Mouse (Mus musculus) small intestine, adult 2 months (tissue): ENCODE data around the gene Itprip.

Source experiments
- CTCF ChIP-seq: fragments of 200-500 bp; IDR thresholded peaks from 2 replicates; pipeline ENCODE4 v1.5.1; 2012; ENCODE audit warnings: low read depth, mild to moderate bottlenecking, control low read depth, inconsistent platforms, low read length, moderate library complexity, mixed read lengths; ENCODE audit not compliant: insufficient replicate concordance, insufficient read length; ENCODE audit errors: extremely low read depth
- POLR2A ChIP-seq: fragments of 200-500 bp; IDR thresholded peaks from 2 replicates; pipeline ENCODE4 v1.6.1; 2012; ENCODE audit warnings: low read depth, mild to moderate bottlenecking, control low read depth, inconsistent platforms, low read length, moderate library complexity

DNA sequence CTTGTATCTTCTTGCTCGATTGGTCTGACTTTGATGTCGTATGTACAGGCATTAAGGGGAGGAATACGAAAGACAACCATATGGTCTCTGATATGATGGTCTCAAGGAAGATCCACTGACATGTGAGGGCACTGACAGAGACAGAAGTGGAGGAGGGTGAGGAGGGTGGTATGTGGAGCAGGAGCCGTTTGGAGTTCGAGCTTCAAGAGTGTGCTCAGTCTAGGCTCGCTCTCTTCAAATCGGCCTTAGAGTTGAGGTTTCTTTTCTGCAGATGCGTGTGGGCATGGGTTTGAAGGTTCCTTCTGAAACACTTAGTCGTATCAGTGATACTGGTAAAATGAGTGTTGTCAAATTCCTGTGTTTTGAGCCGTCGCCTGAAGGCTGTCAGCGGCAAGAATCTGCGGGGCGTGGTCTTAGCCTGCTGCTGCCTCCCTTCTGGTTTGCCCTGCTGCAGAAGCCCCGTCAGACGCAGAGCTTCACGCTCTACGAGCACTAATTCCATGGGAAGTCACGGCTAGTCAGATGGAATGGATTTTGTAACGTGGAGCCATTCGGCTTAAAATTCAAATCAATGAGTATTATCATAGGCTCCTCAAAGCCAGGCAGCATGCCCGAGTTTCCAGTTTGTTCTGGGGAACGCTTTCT, 27.8 kb upstream of the Itprip start:
- TF ChIP-seq POLR2A = no peak
- TF ChIP-seq CTCF = no peak
